Mouse (Mus musculus) spleen, adult 2 months (tissue): ENCODE data around the gene Gmppa. TPM values are rescaled to one million over a fixed set of nuclear protein-coding genes. Genes with fewer than 3 reads are reported as not detected.

ENCODE experiments used
- DNase-seq, 2 experiments: peaks; one replicate each; pipeline versions ENCODE4 v3.0.0 to v3.0.0-alpha.2; 2012 to 2021; ENCODE audit warnings: low spot score in 2 of 2, low read depth in 1 of 2
- H3K27ac ChIP-seq: fragments of 200-500 bp; 2 replicates; pipeline ENCODE4 v1.5.1; 2012; ENCODE audit warnings: low read length, inconsistent platforms; ENCODE audit not compliant: insufficient read depth
- H3K27me3 ChIP-seq: fragments of 200-500 bp; 2 replicates; pipeline ENCODE4 v1.6.1; 2012; ENCODE audit warnings: mild to moderate bottlenecking, moderate library complexity, low read length, inconsistent platforms; ENCODE audit not compliant: control insufficient read depth, insufficient read depth
- H3K36me3 ChIP-seq: fragments of 200-500 bp; 2 replicates; pipeline ENCODE4 v1.6.1; 2012; ENCODE audit warnings: mild to moderate bottlenecking, low read length, inconsistent platforms; ENCODE audit not compliant: control insufficient read depth, insufficient read depth
- H3K4me1 ChIP-seq: fragments of 200-500 bp; 2 replicates; pipeline ENCODE4 v1.6.1; 2011; ENCODE audit warnings: inconsistent platforms; ENCODE audit not compliant: control insufficient read depth, insufficient read depth, insufficient read length
- H3K4me3 ChIP-seq: fragments of 200-500 bp; 2 replicates; pipeline ENCODE4 v1.5.1; 2011; ENCODE audit warnings: mild to moderate bottlenecking, inconsistent platforms; ENCODE audit not compliant: insufficient read depth, insufficient read length; ENCODE audit errors: extremely low read depth
- CTCF ChIP-seq: fragments of 200-500 bp; IDR thresholded peaks from 2 replicates; pipeline ENCODE4 v1.5.1; 2011; ENCODE audit warnings: mild to moderate bottlenecking, inconsistent platforms; ENCODE audit not compliant: insufficient read depth, insufficient read length, insufficient replicate concordance; ENCODE audit errors: extremely low read depth
- POLR2A ChIP-seq: fragments of 200-500 bp; IDR thresholded peaks from 2 replicates; pipeline ENCODE4 v1.6.1; 2011; ENCODE audit warnings: low read depth, low read length, inconsistent platforms
- WGBS: fragments of 180-500 bp; shearing (Covaris S2); methylation state at CpG from one replicate; pipeline ENCODE4 v1.1.7; 2018; 5-methylcytosine and 5-hydroxymethylcytosine counted together
- polyA plus RNA-seq: library from polyadenylated mRNA; depleted of rRNA; stranded (reverse); fragments of >200 nt; gene quantifications from 2 replicates; pipeline ENCODE4 v1.2.3, GENCODE M21; 2012

Gene Gmppa
- polyA plus RNA-seq, 1 experiment = 85.1 TPM

DNA sequence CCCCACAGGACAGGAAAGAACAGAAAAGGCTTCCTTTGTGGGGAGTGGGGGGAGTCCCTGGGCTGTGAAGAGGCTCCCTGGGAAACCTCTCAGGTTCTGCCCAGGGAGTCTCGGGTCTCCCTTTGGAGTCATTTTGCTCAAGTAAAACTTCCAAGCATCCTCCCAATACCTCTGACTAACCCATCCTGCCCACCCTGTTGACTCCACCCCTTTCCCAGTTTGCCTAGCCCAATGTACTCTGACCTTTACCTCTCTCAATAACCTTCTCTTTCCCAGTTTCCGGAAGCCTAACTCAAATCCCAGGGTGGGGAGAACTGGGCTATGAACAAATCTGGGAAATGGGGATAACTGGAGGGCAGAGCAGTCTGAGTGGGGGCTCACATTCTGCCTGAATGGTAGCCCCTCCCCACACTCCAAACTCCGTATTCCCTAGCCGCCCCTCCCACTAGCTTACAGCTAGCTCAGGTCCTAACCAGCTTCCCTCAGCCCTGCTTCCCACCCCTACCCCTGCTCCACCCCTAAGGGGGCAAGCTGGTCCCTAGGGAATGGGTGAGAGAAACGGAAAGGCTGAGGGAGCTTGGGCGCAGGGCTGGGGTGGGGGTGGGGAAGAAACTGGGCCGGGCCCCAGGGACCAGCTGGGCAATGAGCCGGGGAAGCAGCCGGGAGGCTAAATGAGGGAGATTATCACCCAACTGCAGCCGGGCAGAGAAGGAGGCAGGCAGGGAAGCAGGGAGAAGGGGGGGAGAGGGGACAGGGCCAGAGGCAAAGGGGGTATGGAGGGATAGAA, 11.7 kb downstream of the Gmppa start:
- no peak for DNase-seq
- 4% methylated on average over 10 of the region's 10 CpGs for WGBS
- TF ChIP-seq POLR2A = no peak
- no peak for TF ChIP-seq CTCF
- Histone ChIP-seq H3K27ac (no peak overlapping the region), H3K27me3 (peaks cover 33% of the 10 kb centered on the region), H3K36me3 (0 out of 2 replicates have a peak, but pooled peaks cover 2% of the 10 kb centered on the region), H3K4me1 (peaks cover 14% of the 10 kb centered on the region), H3K4me3 (no peak overlapping the region)

DNA sequence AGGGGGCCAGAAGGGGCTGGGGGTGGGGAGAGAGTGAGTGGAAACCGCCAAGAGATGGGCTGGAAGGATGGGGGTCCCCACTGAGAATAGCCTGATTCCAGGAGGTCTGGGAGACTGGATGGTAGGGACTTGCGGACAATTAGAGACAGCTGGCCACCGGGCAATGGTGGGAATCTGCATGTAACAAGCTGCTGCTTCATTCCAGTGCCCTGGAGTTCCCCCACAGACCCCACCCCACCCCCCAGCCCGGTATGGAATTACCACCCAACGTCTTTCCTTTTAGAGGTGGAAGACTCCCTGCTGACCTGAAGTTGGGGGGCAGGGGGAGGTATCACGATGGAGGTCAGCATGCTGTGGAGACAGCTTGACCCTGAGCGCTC, 12.3 kb downstream of the Gmppa start:
- Histone ChIP-seq H3K27me3 (peaks cover 33% of the 10 kb centered on the region), H3K4me1 (peaks cover 14% of the 10 kb centered on the region)
- TF ChIP-seq POLR2A (no peak), CTCF (no peak)

DNA sequence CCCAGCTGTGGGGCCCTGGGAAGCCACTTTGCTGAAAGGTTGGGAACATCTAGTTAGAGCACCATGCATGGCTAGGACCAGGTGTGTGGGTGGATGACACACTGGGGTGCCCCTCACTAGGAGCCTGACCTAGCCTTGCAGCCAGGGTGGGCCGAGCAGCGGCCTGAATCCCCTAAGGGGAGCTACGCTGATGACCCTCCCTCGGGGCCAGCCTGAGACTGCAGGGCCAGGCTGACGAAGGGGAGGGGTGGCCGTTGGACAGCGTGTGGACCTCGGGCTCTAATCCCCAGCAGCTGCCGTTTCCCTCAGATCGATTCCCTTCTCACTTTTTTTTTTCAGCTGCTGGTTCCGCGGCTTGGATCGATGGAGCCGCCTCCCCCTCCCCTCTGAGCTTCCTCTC, 13.2 kb downstream of the Gmppa start:
- peaks cover 14% of the 10 kb centered on the region for H3K4me1 ChIP-seq
- peaks cover 33% of the 10 kb centered on the region for H3K27me3 ChIP-seq
- no peak overlapping the region for H3K27ac ChIP-seq
- no peak overlapping the region for H3K4me3 ChIP-seq
- no peak for DNase-seq
- WGBS = 5% methylated on average over 14 of the region's 14 CpGs
- TF ChIP-seq CTCF = no peak
- TF ChIP-seq POLR2A = no peak
- no peaks in the 10 kb centered on the region for H3K36me3 ChIP-seq

More for the DNA sequence above, 12.3 kb downstream of the Gmppa start:
- no peak overlapping the region for H3K4me3 ChIP-seq
- no peak overlapping the region for H3K27ac ChIP-seq
- H3K36me3 ChIP-seq = no peaks in the 10 kb centered on the region
- WGBS = 7% methylated on average over 7 of the region's 7 CpGs
- DNase-seq = no peak

DNA sequence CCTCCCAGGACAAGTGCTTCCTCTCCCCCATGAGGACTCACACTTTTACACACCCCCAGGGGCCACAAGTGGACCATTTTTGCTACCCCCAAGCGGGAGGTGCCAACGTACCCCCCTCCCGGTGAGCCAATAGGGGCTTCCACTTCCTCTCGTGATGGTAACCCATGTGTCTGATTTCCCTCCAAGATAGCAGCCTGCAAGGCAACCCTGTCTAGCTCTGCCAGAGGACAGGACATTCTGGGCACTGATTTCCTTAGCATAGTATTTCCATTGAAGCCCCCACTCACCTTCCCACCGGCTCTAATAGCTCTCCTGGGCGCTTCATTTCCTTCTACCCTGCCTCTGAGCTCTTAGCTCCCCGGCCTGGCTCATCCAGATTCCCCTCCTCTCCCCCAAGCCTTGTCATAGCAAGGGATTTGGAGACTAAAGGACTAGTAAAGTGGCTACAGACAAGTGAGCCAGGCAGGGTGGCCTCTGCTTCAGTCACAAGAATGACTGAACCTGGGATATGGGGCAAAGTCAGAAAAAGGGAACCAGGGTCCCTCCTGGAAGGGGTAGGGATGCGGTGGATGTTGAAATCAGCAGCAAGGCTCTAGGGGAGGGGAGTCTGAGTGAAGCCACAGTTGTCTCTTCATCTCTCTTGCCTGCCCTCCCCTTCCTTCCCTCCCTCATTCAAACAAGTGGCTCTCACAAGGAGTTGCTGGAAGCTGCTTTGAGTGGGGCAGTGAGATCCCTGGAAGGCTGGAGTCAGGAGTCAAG, 13.8 kb downstream of the Gmppa start:
- no peak for TF ChIP-seq POLR2A
- Histone ChIP-seq H3K36me3 (no peaks in the 10 kb centered on the region), H3K4me1 (peaks cover 14% of the 10 kb centered on the region), H3K4me3 (no peak overlapping the region), H3K27ac (no peak overlapping the region), H3K27me3 (peaks cover 33% of the 10 kb centered on the region)
- no peak for DNase-seq
- WGBS = 9% methylated on average over 8 of the region's 8 CpGs

DNA sequence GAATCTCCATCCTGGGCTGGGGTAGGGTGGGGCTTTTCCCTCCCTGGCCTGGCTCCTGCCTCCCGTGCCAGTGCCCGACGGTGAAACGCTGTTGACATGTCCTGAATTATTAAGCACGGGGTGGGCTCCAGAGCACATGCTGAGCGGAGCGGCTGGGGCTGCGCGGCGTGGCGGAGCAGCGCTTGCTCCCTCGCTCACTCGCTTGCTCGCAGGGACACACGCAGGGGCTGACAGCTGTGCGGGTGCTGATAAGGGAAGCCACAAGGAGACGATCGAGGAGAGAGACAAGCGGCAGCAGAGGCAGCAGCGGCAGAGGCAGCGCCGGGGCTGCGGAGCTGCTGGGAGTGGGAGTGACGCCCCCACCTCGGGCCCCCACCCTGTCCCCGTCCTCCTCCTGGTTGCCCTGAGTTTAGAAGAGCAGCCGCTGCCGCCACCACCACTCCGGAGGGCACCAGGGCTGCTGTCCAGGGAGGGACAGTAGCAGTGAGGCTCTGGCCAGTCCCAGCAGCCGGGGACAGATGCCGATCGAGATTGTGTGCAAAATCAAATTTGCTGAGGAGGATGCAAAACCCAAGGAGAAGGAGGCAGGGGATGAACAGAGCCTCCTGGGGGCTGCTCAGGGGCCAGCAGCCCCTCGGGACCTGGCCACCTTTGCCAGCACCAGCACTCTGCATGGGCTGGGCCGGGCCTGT, 14.7 kb downstream of the Gmppa start, which contains the start of gene Asic4:
Gene Asic4, plus strand, starts transcription at position 123 of the 692 bp plus-strand sequence.
- no peak for DNase-seq
- Histone ChIP-seq H3K27me3 (peaks cover 33% of the 10 kb centered on the region), H3K4me3 (no peak within 1 kb of the TSS), H3K36me3 (no peaks in the 10 kb centered on the region), H3K4me1 (peaks cover 14% of the 10 kb centered on the region), H3K27ac (no peak within 1 kb of the TSS)
- WGBS = 4% methylated on average over 35 of the region's 35 CpGs
- TF ChIP-seq CTCF (no peak), POLR2A (no peak)

DNA sequence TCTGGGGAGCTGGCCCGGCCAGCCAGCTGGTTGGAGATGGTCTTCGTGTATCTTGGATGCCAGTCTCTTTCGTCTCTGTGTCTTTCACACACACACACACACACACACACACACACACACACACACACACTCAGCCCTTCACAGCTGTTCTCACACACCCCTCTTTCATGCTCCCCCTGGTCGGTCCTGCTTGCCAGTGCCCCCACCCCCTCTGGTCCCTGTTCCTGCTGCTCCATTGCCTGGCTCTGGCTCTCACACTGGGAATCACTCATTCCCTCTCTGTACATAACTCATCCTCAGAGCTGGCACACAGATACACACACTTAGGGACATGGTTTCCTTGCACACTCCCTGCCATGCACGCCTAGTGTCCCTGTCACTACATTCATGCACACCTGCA, 16.2 kb downstream of the Gmppa start:
- TF ChIP-seq POLR2A (no peak), CTCF (no peak)

More for the DNA sequence above, 16.2 kb downstream of the Gmppa start:
- Histone ChIP-seq H3K27ac (no peak overlapping the region), H3K4me1 (peaks cover 12% of the 10 kb centered on the region), H3K4me3 (no peak overlapping the region), H3K36me3 (no peaks in the 10 kb centered on the region), H3K27me3 (peaks cover 31% of the 10 kb centered on the region)
- 70% methylated on average over 5 of the region's 5 CpGs for WGBS
- no peak for DNase-seq
